Mouse (Mus musculus) fat pad, adult 2 months (tissue): ENCODE measurements around the gene Rnf135.
"Not testable (repeated sequence)": the region's sequence is repeated elsewhere in the genome, so short reads cannot be mapped to it uniquely, and the experiment has no call there.

ENCODE experiments used
- DNase-seq: peaks from one replicate; pipeline ENCODE4 v3.0.0-alpha.2; 2011; ENCODE audit warnings: low read depth, low spot score; ENCODE audit errors: extremely low read depth

The Rnf135 gene

DNA sequence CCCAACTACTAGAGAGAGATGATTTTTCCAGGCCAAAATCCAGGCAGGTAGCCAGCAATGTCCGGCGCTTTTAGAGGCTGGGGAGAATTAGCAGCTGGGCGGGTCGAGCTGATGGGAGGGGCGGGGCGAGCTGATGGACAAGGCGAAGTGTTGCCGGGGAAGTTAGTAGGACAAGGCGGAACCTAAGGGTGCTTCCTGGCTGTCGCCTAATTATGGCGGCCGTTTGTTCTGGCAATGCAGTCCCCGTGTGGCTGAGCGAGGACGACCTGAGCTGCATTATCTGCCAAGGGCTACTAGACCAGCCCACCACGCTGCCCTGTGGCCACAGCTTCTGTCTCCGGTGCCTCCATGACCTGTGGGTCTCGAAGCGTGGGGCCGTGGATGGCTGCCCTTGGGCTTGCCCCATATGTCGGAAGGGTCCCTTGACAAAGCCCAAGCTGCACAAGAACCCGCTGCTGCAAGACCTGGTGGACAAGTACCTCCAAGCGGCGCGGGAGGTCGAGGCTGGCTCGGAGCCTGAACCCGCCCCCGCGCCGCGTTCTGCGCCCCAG, at the start of gene Rnf135:
Gene Rnf135 (plus strand): TSS at position 147 of the 551 bp plus-strand sequence.
- DNase-seq, result peak; percentile 52

DNA sequence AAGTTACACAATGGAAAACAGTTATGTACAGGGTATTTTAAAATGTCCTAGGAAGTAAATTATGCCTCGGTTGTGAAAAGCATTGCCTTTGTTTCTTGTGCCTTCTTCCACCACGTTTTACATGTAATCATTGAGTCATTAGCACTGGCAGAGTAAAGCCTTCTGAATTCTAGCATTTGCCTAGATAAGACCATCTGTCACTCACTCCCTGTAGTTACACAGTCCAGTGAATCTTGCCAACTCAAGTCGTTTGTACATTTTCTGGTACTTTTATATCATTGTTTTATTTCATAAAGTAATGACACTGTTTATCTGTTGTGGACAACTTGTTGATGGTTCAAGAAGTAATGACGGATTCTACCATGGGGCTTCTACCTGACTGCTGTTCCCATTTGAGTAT, 48.9 kb upstream of the Rnf135 start:
- DNase-seq, result no peak

DNA sequence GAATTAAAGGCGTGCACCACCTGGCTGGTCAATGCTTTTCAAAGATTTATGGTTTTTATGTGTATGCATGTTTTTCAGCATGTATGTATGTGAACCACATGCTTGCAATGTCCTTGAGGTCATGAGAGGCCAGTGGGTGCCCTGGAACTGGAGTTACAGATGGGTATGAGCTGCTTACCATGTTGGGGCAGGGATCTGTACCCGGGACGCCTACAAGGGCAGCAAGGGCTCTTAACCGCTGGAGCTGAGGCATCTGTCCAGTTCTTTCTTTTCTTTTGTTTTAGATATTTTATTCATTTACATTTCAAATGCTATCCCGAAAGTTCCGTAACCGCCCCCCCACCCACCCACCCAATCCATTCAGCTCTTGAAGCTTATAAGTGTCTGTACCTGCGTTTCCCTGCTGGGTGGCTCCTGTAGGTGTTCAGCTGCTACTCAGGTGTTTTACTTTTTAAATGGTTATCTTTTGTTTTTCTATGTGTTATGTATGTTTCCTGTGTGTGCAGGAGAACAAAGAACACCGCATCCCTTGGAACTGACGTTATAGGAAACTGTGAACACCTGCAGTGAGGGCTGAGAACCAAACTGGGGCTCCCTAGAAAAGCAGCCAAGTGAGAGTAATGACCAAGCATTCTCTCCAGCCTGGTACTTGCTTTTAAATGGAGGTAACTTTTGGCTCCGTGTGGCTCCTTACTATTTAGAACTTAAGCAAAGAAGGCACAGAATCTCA, 47.5 kb upstream of the Rnf135 start:
- no peak for DNase-seq

DNA sequence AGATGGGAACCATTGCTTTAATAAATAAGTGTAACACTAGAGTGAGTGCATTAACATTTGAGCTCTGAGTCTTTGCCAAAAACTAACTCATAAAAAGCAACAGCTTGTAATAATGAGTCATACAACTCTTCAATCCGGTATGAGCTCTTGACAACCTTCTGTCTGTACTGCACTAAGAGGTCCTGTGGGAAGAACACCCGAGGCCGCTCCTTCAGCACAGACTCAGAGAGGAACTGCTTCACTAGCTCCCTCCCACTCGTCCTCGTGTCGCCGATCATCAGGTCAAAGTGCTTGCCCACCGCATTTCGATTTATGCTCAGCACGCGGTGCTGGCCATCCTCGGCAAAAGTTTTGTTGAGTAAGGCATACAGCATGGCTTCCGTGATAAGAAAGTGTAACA, 46.9 kb upstream of the Rnf135 start:
- DNase-seq, result no peak

DNA sequence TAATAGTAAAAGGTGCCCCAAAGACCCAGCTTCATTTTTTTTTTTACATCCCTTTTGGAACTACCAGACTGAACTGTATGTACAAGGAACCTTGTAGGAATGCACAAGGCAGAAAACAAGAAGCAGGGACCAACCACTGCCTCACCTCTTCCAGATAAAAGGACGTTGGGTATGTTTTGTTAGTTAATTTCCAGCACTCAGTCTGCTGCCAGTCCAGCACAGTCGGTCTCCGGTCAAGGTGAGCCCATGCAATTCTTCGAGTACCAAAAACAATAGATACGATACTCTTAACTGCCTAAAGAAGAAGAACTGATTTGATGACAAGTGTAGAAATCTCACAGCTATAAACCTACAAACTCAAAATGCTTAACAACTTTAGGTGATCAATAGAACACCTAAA, 45.9 kb upstream of the Rnf135 start:
- DNase-seq, result no peak

DNA sequence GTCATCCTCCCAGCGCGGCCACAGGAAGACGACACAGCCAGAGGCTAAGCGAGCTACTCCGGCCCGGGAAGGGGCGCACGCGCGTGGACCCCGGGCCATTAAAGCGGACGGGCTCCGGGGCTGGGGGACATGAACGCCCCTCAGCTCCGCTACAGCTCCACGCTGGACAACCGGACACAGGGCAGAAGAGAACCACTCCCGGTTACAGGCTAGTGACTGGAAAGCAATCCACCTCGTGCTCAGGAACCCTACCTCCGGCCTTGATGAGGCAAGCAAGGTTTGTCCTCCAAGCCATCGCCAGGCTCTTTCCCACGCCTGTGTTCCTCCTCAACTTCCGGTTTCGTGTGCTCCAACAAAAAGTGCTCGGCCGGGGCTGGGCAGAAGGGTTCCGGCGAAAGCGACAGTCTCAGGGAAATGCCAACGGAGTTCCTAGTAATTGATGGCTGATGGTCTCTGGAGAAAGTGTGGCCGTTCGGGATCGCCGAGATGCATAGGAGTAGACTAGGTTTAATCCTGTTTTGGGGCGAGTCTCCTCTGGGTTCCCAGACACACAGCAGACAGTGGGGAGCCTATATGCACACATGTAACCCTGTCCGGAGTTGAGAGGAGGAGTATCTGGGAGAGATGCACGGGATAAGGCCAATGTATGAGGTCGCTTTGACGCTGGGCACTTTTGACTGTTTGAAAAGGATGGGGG, 41.7 kb upstream of the Rnf135 start, which contains the start of gene Tefm:
Gene Tefm (minus strand): TSS at position 351 of the 697 bp plus-strand sequence.
- peak; percentile 42 for DNase-seq

DNA sequence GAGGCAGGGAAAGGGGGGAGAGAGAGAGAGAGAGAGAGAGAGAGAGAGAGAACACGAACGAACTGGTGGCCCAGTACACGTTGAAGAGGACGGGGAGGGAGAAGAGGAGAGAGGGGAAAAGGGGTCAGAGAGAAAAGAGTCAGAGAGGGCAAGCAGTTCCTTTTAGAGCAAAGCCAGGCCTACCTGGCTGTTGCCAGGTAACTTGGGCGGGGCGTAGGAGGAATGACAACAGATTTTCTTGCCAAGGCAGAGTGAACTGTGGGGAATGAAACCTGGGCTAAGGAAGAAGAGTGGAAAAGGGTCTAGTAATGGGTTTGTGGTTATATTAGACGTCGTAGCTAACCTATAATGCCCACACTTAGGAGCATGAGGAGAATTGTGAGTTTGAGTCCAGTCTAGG, 40.8 kb upstream of the Rnf135 start:
- no peak for DNase-seq

DNA sequence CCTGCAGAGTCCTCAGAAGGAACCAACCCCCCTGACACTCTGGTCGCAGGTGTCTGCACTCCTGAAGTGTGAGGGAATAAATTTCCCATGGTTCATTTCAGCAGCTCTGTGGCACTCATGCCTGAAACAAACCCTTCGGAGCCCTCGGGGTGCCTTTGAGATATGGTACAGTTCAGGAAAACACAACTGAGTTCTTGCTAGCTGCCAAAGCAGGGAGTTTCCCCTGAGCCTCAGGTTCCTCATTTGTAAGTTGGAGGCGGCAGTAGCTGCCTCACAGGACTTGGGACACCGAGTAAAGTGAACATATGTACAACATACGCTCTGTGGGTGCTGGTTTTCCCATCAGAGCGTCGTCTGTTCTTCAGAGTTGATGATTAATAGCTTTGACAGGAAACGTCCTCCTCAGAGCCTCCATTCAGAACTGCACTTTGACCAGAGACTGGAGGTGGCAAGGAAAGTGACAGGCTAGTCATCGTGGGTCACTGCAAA, 37.8 kb upstream of the Rnf135 start:
- no peak for DNase-seq

DNA sequence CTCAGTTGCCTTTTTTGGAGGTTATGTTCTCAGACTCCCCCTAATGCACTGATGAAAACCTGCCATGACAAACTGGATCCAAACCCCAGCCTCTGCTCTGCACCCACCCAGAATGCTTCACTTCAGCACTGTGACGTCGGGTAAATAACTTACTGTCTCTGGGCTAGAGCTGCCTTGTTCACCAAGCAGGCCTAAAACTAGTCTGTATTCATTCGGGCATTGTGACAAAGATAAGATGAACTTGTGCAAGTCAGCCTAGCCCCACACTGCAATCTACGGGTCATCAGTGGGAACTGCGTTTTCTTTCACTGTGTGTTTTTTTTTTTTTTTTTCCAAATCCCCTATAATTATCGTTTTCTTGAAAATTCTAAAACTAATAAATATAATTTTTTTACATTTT, 35.9 kb upstream of the Rnf135 start:
- DNase-seq, result no peak

DNA sequence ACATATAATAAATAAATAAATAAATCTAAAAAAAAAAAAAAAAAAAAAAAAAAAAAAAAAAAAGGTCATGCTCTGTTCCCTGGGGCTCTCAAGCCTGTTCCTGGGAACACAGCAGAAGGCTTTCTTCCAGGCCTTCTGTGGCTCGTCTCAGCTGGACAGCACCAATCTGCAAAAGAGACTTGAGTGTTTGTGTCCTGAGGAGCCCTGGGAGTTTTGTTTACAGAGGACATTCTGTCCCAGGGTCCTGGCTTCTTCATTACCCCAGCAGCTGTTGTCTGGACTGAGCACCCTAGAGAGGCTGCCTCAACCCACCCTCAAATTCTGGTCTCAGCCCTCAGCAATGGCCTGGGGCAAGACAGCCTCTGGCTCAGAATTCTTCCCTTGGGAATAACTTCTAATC, 35.3 kb upstream of the Rnf135 start:
- DNase-seq, result no peak

DNA sequence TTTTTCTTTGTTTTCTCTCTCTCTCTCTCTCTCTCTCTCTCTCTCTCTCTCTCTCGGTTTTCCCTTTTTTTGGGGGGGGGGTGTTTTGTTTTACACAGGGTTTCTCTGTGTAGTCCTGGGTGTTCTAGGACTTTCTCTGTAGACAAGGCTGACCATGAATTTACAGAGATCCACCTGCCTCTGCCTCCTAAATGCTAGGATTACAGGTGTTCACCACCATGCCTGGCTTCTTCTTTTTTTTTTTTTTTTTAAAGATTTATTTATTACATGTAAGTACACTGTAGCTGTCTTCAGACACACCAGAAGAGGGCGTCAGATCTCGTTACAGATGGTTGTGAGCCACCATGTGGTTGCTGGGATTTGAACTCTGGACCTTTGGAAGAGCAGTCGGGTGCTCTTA, 34.7 kb upstream of the Rnf135 start:
- DNase-seq, result not testable (repeated sequence)

DNA sequence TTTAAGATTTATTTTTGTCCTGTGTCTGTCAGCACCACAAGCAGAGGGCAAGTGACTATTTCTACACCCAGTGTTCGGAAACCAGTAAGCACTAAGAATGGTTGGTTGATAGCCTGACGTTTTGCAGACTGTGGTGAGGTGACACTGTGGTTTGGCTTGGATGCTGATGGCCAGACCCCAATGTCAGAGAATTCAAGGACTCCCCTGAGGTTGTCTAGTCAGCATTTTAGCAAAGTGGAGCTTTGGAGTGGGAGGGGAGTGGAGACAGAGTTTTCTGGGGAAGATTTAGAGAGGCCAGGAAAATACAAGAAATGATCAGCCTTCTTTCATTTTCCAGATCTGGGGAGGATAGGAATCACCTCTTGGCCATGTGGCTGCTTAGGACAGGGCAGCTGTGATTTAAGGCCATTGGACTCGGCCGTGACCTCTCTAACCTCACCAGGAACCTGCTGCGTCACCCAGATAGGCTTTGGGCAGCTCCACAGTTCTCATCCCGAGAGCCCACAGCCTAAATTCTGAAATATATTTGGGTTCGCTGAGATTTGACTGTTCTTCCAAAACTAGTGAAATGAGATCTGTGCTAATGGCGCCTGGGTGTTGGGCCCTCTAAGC, 34.1 kb upstream of the Rnf135 start:
- DNase-seq, result no peak

DNA sequence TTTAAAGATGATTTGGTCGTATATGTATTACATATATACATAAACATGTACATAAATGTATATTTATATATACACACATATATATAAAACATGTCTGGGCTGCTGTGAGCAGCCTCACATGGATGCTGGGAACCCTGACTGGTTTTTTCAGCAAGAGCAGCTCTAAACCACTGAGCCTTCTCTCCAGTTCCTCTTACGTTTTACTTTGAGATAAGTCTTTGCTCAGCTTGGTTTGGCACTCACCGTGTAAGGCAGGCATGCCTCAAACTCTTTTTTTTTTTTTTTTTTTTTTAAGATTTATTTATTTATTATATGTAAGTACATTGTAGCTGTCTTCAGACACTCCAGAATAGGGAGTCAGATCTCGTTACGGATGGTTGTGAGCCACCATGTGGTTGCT, 33.1 kb upstream of the Rnf135 start:
- DNase-seq, result no peak

DNA sequence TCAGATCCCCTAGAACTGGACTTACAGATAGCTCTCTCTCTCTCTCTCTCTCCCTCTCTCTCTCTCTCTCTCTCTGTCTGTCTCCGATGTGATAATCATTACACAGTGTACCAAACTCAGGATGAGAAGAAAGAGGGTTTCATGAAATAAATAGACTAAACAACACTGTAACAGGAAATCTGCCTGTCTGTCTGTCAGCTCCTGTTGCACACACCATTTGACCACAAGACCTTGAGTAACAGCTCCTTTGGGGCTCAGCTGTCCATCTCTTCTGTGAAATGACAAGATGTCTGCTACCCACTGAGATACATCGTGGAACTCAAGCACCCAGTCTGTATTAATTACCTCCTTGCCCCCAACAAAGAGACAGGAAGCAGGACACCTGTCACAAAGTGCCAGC, 32.1 kb upstream of the Rnf135 start:
- no peak for DNase-seq

DNA sequence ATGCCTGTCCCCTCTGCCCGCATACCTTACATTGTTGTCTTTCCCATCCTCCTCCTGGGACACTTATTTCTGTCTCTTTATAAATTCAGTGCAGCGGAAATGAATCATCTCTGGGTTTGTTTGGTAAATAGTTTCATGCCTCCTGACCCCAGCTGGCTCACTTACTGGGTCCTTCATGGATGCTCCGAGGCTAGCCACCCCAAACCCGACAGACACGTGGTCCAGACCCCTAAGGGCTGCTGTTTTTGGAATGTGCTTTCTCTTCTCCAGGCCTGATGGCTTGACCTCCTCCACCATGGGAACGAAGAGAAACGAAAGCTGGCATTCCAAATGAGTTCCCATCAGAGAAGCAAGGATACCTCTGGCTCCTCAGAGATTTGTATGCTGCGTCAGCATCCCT, 31.3 kb upstream of the Rnf135 start:
- no peak for DNase-seq

DNA sequence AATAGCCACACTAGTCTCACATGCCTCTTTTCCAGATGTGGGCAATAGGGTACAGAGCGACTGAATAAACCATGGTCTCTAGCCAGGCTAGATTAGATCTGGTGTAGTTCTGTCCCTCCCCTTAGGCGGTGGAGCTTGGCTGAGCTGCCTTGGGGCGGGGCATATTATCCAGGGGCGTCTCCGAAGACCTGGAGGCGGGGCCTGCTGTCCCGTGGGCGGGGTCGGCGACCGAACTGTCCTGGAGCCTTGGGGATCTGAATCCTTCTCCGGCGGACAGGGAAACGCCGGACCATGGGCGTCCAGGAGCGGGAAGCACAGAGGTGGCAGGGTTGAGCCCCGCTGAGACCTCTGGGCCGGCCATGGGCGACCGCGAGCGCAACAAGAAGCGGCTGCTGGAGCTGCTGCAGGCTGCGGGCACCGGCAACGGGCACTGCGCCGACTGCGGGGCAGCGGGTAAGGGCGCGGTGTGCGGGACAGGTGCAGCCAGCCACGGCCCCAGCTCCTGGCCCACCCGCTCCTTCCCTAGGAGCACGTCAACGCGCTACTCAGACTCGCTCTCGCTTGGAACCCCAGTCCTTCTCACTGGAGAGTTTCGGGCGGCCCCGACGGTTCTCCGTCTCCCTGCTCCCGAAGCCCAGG, 29.7 kb upstream of the Rnf135 start, which contains the start of gene Adap2:
Gene Adap2 (plus strand): TSS at position 249 of the 639 bp plus-strand sequence.
- peak; percentile 34 for DNase-seq

DNA sequence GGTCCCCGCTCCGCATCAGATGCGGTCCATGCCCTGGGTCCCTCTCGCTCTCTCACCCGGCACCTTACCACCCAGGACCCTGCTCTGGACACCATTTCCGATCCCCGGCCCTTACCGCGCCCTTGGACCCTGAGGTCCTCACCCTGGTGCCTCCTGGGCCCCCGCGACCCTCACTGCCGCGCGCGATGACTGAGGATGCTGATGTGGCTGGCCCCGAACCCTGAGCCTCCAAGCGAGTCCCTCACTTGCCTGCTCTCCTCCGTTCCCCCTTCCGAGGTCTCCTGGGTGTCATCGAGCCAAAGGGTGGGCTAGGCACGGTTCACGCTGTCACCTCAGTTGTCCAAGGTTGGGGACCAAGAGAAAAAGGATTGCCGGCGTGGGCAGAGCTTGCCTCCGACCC, 29.1 kb upstream of the Rnf135 start:
- no peak for DNase-seq

DNA sequence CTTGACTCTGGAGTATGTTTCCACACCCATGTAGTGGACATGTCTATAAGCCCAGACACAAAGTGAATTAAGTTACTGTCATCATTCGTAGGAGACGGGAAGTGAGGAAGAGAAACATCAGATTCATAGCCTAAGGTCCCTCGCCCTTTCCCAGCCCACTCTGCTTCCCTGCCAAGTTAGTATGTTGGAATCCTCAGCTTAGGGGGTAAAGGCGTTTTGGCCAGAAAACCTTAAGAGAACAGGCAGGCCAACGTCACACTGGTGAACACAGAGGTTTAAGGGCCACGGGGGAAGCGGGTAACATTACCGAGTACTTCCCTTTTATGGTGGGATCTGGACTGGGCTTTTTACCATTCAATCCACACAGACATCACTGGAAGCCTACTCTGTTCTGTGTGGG, 28.1 kb upstream of the Rnf135 start:
- no peak for DNase-seq

DNA sequence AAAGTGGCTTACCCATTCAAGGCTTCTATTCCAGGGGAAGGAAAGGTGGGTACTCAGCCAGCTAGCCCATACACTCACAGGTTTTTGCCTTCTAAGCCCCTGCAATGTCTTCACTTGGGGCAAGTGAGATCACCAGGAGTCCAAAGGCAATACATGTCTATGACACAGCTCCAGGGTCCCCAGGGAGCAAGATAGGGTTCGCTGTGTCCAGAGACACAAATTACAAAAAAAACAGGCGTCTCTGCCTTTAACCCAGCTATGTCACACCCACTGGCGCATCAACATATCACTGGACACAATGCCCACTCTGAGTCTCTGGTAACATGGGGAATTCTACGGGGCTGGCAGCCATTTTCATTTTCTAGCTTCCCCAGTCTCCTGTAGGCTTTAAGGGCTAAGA, 27.7 kb upstream of the Rnf135 start:
- DNase-seq, result no peak

DNA sequence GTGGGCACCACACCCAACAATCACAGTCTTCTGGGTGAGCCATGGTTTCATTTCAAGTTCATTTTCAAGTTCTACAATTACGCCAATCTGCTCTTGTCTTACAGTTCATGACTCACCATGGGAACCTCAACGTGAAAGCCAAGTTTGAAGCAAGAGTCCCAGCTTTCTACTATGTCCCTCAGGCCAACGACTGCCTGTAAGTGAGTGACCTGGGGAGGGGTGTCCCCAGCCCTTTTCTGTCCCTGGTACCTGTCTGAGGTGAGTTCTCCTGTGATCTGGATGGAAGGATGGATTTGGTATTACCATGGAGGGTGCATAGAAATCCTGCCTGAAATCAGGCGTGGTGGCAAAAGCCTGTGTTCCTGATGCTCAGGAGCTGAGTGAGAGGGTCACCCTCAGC, 26.8 kb upstream of the Rnf135 start:
- DNase-seq, result no peak

DNA sequence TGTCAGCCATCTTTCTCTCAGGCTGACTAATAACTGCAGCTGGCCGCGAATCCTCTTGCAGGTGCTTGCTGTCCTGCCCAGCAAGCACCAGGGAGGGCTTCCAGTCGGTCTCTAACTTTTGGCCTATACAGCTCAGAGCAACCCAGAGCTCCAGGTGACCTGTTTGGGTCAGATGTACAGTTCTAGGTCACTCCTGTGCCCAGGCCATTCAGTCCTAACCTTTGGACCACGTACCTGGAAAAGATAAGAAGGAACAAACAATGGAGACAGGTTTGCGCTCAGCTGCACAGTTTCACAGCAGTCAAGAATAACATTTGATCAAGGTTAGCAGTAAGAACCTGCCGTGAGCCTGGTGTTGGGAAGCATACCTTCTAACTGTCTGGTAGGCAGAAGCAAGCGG, 24.6 kb upstream of the Rnf135 start:
- DNase-seq, result no peak
